Mouse (Mus musculus) spleen, postnatal 10 days (tissue): ENCODE measurements around the gene Dstyk.

ENCODE experiments used
- DNase-seq, 2 experiments: peaks; one replicate each; pipeline ENCODE4 v3.0.0; 2021 to 2022; ENCODE audit warnings: low spot score in 2 of 2

The Dstyk gene

GRCm38 (mm10) chr1:132388813-132389803 lies 28.2 kb upstream of the Dstyk start:
- DNase-seq, result peak; percentile 43 to 45

GRCm38 (mm10) chr1:132389886-132390585 lies 27.3 kb upstream of the Dstyk start:
- peak; percentile 78 to 87 for DNase-seq

GRCm38 (mm10) chr1:132390691-132391579 lies 26.4 kb upstream of the Dstyk start, which contains the start of gene Tmcc2:
Gene Tmcc2 (minus strand): TSS chr1:132391281.
- peak; percentile 65 to 75 for DNase-seq

- DNase-seq, result peak; percentile 70 to 77
These were observed 25.8 kb upstream of the Dstyk start for GRCm38 (mm10) chr1:132391580-132392022.

- no peak for DNase-seq
These were observed 24.5 kb upstream of the Dstyk start for GRCm38 (mm10) chr1:132392872-132393271.

- no peak for DNase-seq
These were observed 20.6 kb upstream of the Dstyk start for GRCm38 (mm10) chr1:132396705-132397104.

- DNase-seq, result no peak
These were observed 16.8 kb upstream of the Dstyk start for GRCm38 (mm10) chr1:132400538-132400937.

- no peak for DNase-seq
These were observed 15.5 kb upstream of the Dstyk start for GRCm38 (mm10) chr1:132401843-132402242.

GRCm38 (mm10) chr1:132410657-132411056 lies 6.7 kb upstream of the Dstyk start:
- no peak for DNase-seq

GRCm38 (mm10) chr1:132416244-132416942 lies 962 bp upstream of the Dstyk start:
- peak; percentile 26 to 44 for DNase-seq

GRCm38 (mm10) chr1:132416943-132417290 lies 438 bp upstream of the Dstyk start:
- no peak for DNase-seq

GRCm38 (mm10) chr1:132420206-132420605 lies 2.9 kb downstream of the Dstyk start:
- DNase-seq, result no peak

GRCm38 (mm10) chr1:132420662-132421061 lies 3.3 kb downstream of the Dstyk start:
- DNase-seq, result no peak

GRCm38 (mm10) chr1:132422912-132423696 lies 5.7 kb downstream of the Dstyk start:
- DNase-seq, result no peak

- no peak for DNase-seq
These were observed 8.2 kb downstream of the Dstyk start for GRCm38 (mm10) chr1:132425600-132425999.

GRCm38 (mm10) chr1:132430818-132431217 lies 13.5 kb downstream of the Dstyk start:
- DNase-seq, result no peak

- DNase-seq, result no peak
These were observed 14.4 kb downstream of the Dstyk start for GRCm38 (mm10) chr1:132431716-132432115.

GRCm38 (mm10) chr1:132433349-132433748 lies 16.0 kb downstream of the Dstyk start:
- no peak for DNase-seq

GRCm38 (mm10) chr1:132434032-132434431 lies 16.7 kb downstream of the Dstyk start:
- DNase-seq, result no peak

GRCm38 (mm10) chr1:132436320-132436958 lies 19.1 kb downstream of the Dstyk start:
- no peak for DNase-seq
